ENCODE assay signal across 24 mouse cellular contexts in genomic region chr16:39195431-39195830, GRCm38 (mm10).
A peak's percentile ranks its signal among the peaks of the same experiment; 100 is the strongest.
DNase-seq lines count a peak whose midpoint lies in the region; ATAC-seq and TF ChIP-seq lines count a peak whose summit lies in the region.
"Had no signal": no experiment of that assay in that cellular context is flagged by ENCODE, and none has a peak within 500 bp of the region (broad histone marks: within the 10 kb centered on the region; RNA-seq: fewer than 3 reads in every experiment).

No protein-coding gene starts in this region.

- no peak for ATAC-seq in hindbrain, embryonic 12.5 days (ENCODE audit: low FRiP score)
- ATAC-seq: activated CD4-positive, CD25-positive, alpha-beta regulatory T cell, adult 4 months; forebrain, embryonic 13.5 days; intestine, embryonic 16.5 days; midbrain, embryonic 13.5 days had no signal

- no peaks in the 10 kb centered on the region for H3K9me3 ChIP-seq in hindbrain, embryonic 12.5 days (replicated peaks)
- H3K9me3 ChIP-seq: forebrain, embryonic 13.5 days; hindbrain, embryonic 13.5 days; limb, embryonic 13.5 days; lung, embryonic 15.5 days; midbrain, embryonic 13.5 days had no signal

- TF ChIP-seq CTCF in cerebellum, adult 2 months (IDR thresholded peaks at IDR 0.05; ENCODE audit: borderline replicate concordance, insufficient read depth, low read depth, low read length): no peak

- H3K36me3 ChIP-seq in hindbrain, embryonic 12.5 days: no peaks in the 10 kb centered on the region
- H3K36me3 ChIP-seq: hindbrain, embryonic 13.5 days; limb, embryonic 13.5 days; lung, embryonic 15.5 days; midbrain, embryonic 13.5 days had no signal

- WGBS in cerebellum, adult 2 months: 33% methylated on average over 1 of the region's 1 CpGs
- 88% methylated on average over 1 of the region's 1 CpGs for WGBS in hindbrain, embryonic 12.5 days

- no peak overlapping the region for H3K27ac ChIP-seq in cerebellum, adult 2 months (ENCODE audit: insufficient read depth, low read length)
- no peak overlapping the region for H3K27ac ChIP-seq in hindbrain, embryonic 12.5 days
- H3K27ac ChIP-seq: forebrain, embryonic 13.5 days; hindbrain, embryonic 13.5 days; limb, embryonic 13.5 days; lung, embryonic 15.5 days; midbrain, embryonic 13.5 days had no signal

- H3K9ac ChIP-seq in hindbrain, embryonic 12.5 days: no peak overlapping the region
- H3K9ac ChIP-seq: forebrain, embryonic 13.5 days; hindbrain, embryonic 13.5 days; limb, embryonic 13.5 days; lung, embryonic 15.5 days; midbrain, embryonic 13.5 days had no signal

- TF ChIP-seq POLR2A in cerebellum, adult 2 months (IDR thresholded peaks at IDR 0.05; ENCODE audit: borderline replicate concordance, insufficient read depth, low read length): no peak

- no peaks in the 10 kb centered on the region for H3K27me3 ChIP-seq in cerebellum, adult 2 months (ENCODE audit: control insufficient read depth, insufficient read depth, low read length)
- no peaks in the 10 kb centered on the region for H3K27me3 ChIP-seq in hindbrain, embryonic 12.5 days
- H3K27me3 ChIP-seq: forebrain, embryonic 13.5 days; hindbrain, embryonic 13.5 days; limb, embryonic 13.5 days; lung, embryonic 15.5 days; megakaryocyte, embryonic 14.5 days; midbrain, embryonic 13.5 days had no signal

- H3K4me2 ChIP-seq in hindbrain, embryonic 12.5 days (replicated peaks): no peak overlapping the region
- H3K4me2 ChIP-seq: forebrain, embryonic 13.5 days; hindbrain, embryonic 13.5 days; limb, embryonic 13.5 days; liver, embryonic 11.5 days; lung, embryonic 15.5 days; midbrain, embryonic 13.5 days had no signal

- DNase-seq in Muller cell, postnatal 12 days (ENCODE audit: inconsistent ontology term): peak; percentile 3
- DNase-seq in brain, adult 2 months (ENCODE audit: low read depth, low spot score): peak; percentile 55
- DNase-seq in cerebellum, adult 2 months: peak; percentile 21 to 73
- DNase-seq in cerebellum, postnatal 14 days: peak; percentile 74 to 83
- DNase-seq in thymus, postnatal 25 days: no peak
- DNase-seq in kidney, postnatal 36 days: no peak
- DNase-seq: adrenal gland, adult 2 months; adrenal gland, postnatal 36 days; B cell, adult 2 months; gastrocnemius, postnatal 10 days; kidney, adult 8-10 months; kidney, postnatal 10 days; lung, postnatal 36 days; right cerebral cortex, postnatal 14 days had no signal

- no peak overlapping the region for H3K4me3 ChIP-seq in cerebellum, adult 2 months (replicated peaks; ENCODE audit: insufficient read depth, low read depth, low read length)
- H3K4me3 ChIP-seq in hindbrain, embryonic 12.5 days: no peak overlapping the region
- H3K4me3 ChIP-seq: forebrain, embryonic 13.5 days; hindbrain, embryonic 13.5 days; limb, embryonic 13.5 days; lung, embryonic 15.5 days; megakaryocyte, embryonic 14.5 days; midbrain, embryonic 13.5 days had no signal

- peaks cover 6% of the 10 kb centered on the region for H3K4me1 ChIP-seq in cerebellum, adult 2 months (ENCODE audit: control insufficient read depth, insufficient read depth, low read length)
- no peaks in the 10 kb centered on the region for H3K4me1 ChIP-seq in hindbrain, embryonic 12.5 days
- H3K4me1 ChIP-seq: forebrain, embryonic 13.5 days; hindbrain, embryonic 13.5 days; limb, embryonic 13.5 days; lung, embryonic 15.5 days; megakaryocyte, embryonic 14.5 days; midbrain, embryonic 13.5 days had no signal

Comparison
In these comparisons a context has a peak if more than half of its experiments do, and no peak if none do; other contexts are left out.
1. DNase-seq: peak in Muller cell, postnatal 12 days (single experiment), brain, adult 2 months (single experiment), cerebellum, adult 2 months (2 of 2) and cerebellum, postnatal 14 days (2 of 2); none in thymus, postnatal 25 days (single experiment) and kidney, postnatal 36 days (0 of 2).